Mouse (Mus musculus) left cerebral cortex, adult 9 months (tissue): Measurements from ENCODE around the gene Olfr1370.
"Not testable (repeated sequence)": the region's sequence is repeated elsewhere in the genome, so short reads cannot be mapped to it uniquely, and the experiment has no call there.

Source experiments
- DNase-seq, 2 experiments: peaks; one replicate each; pipeline ENCODE4 v3.0.0; 2022; ENCODE audit warnings: low spot score in 2 of 2

The Olfr1370 gene

DNA sequence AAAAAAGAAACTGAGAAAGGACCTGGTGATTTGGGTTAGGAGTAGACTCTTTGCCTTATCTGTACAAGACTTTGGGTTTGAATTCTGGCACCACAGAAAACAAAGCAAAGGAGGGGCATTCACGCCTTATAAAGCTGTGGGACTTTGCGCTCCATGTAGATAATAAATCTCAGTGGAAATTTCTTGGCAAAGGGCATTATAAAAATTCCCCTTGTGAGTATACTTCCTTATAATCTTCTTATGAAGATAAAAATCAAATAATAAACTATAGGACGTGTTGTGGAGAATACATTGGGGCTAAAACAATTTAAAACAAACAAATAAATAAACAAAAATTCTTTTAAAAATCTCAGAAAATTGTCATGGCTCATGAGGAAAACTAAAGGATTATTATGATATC, at the start of gene Olfr1370:
TSS of gene Olfr1370 (minus strand) at position 101 of the 400 bp plus-strand sequence.
- no peak for DNase-seq

DNA sequence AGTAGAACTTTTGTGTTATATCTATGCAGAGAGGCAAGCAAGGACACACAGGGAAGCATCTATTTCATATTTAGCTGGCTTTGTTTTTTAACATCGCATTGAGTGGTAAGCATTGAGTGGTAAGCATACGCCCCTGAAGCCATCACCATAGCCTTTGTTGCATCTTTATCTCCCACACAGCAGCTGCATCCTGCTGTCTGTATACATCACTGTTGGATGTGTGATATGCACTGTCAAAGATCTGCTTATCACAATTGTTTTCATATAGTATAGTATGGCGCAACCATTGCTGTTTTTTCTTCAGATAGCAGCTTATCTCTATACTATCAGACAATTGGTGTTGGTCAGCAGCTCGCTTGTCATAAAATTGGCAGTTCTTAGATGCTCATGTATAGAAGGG, 39.4 kb upstream of the Olfr1370 start:
- no peak for DNase-seq

DNA sequence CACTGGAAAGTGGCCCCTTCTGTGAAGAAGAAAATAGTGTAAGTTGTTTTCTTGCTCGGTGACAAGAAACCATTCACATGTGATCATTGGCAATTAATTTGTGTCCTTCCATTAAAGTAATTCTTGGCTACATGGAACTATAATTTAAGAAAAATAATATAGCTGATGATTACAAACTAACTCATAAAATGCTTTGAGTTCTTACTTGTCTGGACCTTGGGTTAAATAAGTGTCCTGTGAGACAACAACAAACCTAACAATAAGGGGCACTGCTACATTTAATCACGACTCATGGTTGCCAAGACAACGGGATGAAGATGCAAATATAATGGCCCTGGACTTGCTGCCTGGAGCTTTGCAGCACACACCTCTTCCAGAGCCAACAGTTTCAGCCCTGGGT, 36.4 kb upstream of the Olfr1370 start, which contains the start of gene Olfr1369-ps1:
TSS of gene Olfr1369-ps1 (plus strand) at position 301 of the 400 bp plus-strand sequence.
- not testable (repeated sequence) for DNase-seq

DNA sequence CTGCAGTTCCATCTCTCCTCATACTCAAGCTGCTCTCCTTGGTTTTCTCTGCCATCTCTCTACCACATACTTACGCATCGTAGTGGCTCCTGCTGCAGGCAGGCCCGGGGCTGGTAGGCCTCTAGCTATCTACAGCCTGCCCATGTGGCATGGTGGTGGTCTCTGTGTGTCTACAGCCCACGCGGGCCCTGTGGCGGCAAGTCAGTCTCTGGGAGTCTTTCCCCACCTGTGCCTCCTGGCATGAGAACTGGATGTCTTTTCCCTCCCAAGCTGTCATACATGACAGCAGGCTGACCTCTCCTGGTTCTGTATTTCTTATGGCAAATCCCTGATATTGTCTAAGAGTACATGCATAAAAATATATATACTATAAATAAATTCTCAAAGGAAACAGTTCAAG, 35.7 kb upstream of the Olfr1370 start:
- DNase-seq, result no peak

DNA sequence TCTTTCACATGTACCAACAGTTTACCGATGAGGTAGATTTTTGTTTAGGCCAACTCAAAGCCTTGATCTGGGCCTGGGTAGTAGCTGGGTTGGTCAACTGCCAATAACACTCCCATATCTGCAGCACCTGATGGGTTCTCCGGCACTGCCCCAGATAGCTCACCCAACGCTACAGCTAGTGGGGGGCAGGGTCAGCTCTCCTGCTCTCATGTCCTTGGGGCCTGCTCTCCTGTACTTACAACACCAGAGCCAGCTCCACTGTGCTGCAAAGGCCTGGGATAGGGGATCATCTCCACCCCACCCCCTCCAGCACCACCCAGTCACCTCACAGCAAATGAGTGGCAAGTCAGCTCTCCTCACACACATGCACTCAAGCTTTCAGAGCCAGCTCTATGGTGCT, 35.0 kb upstream of the Olfr1370 start:
- DNase-seq, result no peak

DNA sequence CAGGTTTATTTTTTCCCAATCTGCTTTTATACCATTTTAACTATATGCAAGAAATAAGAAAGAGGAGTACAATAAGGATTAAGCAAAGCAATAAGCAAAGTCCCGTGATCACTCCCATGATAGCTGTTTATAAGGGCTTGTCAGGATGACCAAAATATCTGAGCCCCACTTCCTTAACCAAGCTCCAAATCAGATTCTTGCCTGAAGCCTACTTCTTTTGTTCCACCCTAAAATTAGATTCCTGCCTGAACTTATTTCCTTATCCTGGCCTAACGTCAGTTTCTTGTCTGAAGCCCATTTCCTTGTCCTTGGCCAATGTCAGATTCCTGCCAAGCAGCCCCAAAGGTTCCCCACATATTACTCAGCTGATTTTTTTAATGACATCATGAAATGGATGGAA, 7.9 kb upstream of the Olfr1370 start:
- no peak for DNase-seq

DNA sequence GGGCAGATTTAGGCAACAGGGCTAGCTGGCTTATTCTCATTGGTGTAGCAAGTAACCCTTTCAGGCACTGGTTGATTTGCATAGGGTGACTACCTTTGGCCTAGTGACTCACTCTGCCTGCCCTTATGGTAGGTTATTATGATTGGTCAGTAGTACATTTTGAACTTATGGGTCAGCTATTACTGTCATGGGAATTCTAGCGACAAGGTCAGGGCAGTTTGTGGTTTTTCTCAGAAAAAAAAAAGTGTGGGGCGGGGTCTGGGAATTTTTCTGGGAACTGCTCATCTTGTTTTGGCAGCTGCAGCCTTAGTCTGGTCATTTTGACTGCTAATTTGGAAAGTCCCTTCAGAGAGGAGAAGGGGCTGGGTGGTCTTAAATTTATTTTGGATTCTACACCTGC, 8.7 kb downstream of the Olfr1370 start:
- no peak for DNase-seq

DNA sequence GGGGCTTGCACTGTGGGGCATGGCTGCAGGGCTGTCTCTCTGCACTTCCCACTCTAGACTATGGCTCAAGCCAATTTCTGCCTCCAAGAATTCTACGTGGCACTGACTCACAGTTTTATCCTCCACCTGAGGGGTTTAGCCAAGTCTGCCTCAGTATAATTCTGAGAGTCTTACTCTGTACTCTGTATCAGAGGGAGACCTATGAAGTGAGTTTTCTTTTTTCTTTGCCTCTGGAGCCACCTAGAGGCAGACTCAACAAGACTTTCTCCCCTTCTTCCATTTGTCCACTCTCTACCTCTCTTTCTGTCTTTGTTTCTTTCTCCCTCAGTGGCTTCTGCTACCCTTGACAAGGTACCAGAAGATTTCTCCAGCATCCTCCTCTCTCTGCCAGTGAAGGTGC, 24.6 kb downstream of the Olfr1370 start:
- DNase-seq, result no peak

DNA sequence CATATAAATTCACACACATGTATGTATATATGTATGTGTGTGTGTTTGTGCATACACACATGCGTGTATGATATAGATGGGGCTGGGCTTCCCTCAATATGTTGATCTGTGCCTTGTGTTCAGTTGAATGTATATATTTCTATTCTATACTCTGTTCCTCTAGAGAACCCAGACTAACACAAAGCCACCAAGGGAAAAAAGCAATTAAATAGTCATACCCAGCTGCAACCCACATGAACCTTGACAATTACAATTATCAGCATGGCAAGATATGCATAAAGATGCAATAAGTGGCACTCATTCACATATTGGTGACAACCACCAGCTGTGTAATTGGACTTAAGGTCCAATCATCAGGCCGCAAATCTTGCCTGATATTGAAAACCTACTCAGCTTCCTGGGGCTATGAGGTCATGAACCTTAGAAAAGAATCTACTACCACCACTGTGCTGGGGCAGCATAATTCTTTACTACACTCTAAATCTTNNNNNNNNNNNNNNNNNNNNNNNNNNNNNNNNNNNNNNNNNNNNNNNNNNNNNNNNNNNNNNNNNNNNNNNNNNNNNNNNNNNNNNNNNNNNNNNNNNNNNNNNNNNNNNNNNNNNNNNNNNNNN, 34.1 kb downstream of the Olfr1370 start:
- DNase-seq, result no peak

DNA sequence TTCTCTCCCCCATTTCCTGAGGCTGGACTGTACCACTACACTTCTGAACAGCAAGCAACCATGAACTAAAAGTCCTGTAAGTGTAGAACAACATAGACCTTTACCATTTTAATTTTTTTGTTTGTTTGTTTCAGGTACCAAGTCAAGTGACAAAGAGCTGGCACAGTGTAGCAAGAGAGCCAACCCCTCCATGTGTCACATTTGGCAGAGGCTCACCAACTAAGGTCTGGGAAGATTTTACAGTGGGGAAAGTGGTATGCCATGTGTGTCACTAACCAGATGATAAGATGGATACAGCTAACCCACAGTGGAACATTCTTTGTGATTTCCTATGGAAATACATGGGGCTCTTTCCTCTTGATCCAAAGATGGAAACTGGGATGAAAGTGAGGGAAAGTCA, 38.8 kb downstream of the Olfr1370 start:
- DNase-seq, result no peak

DNA sequence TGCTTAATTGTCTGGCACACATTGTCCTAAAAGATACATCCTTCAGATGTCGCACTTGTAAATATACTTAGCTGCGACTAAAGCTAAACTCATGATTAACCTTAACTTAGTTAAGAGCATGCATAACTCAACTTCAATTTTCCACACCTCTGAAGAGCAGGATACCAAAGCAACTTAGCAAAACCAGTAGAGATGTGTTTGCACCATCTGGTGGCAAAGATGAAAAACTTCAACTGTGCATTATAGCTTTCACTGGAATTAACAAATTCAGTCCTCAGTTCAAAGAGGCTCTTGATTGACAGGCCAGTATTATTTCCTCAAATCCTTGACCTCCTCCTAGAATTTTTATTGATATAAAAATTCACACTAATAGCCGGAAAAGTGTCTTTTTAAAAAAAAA, 39.7 kb downstream of the Olfr1370 start:
- DNase-seq, result no peak

DNA sequence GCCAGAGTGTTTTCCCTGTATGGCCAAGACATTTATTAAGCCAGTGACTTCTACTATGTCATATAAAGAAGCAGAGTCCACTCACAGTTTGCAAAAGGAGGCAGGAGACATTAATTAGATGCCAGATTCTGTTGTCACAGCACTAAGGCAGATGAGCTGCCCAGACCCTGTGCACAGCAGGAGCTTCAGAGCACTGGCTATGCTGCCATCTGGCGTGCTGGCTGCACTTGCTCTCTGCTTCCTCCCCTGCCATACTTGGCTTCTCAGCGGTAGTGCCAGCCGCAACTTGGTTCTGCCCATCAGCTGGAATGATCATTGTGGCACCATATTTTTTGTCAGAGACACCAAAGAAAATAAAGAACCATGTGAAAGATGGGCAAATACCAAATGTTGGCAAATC, 41.6 kb downstream of the Olfr1370 start:
- DNase-seq, result peak in 1 of 2 experiments; percentile 23

DNA sequence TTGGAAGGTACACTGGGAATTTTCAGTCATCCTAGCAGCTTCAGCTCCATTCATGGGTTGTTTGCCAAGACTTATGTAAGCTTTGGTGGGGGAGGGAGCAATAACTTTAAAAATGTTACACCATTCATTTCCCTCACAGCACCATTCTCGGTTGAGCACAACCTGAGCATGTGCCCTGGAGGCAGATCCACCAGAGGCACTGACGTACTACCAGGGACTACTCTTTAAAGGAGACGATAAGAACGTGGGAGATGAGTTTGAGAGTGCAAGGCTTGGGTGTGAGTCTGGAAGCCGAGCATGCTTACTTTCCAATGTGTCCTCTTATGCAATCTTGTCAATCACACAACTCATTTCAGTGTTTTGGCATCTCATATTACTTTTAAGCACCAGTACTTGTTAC, 49.9 kb downstream of the Olfr1370 start:
- peak in 1 of 2 experiments; percentile 3 for DNase-seq
